Mouse (Mus musculus): ENCODE data around the gene Ctnnb1. TPM values are rescaled to one million over a fixed set of nuclear protein-coding genes. Genes with fewer than 3 reads are reported as not detected.
"Not testable (repeated sequence)": the region's sequence is repeated elsewhere in the genome, so short reads cannot be mapped to it uniquely, and the experiment has no call there.

Gene Ctnnb1
- total RNA-seq, 2 experiments from 2014 or later: 213 to 241 TPM

GRCm38 (mm10) chr9:120902562-120902961 lies 26.5 kb upstream of the Ctnnb1 start:
- no peak overlapping the region for H3K4me3 ChIP-seq
- no peak for TF ChIP-seq CTCF (IDR thresholded peaks at IDR 0.05)
- DNase-seq: no peak
- intact Hi-C loops (cut with DNase I): no loop called here
- no peak overlapping the region for H3K27ac ChIP-seq

GRCm38 (mm10) chr9:120908461-120908860 lies 20.6 kb upstream of the Ctnnb1 start:
- DNase-seq: no peak
- intact Hi-C loops (cut with DNase I): no loop called here
- no peak overlapping the region for H3K4me3 ChIP-seq
- TF ChIP-seq CTCF (IDR thresholded peaks at IDR 0.05): no peak
- no peak overlapping the region for H3K27ac ChIP-seq

- H3K27ac ChIP-seq: no peak overlapping the region
- intact Hi-C loops (cut with DNase I): no loop called here
- DNase-seq: no peak
- no peak overlapping the region for H3K4me3 ChIP-seq
- no peak for TF ChIP-seq CTCF (IDR thresholded peaks at IDR 0.05)
Observed at GRCm38 (mm10) chr9:120913152-120913551, 15.9 kb upstream of the Ctnnb1 start.

- intact Hi-C loops (cut with DNase I): no loop called here
- no peak for TF ChIP-seq CTCF (IDR thresholded peaks at IDR 0.05)
- peak overlapping the region; percentile 52 for H3K27ac ChIP-seq
- no peak for DNase-seq
- H3K4me3 ChIP-seq: no peak overlapping the region
Observed at GRCm38 (mm10) chr9:120914429-120914828, 14.6 kb upstream of the Ctnnb1 start.

- peak; percentile 45 for TF ChIP-seq CTCF (IDR thresholded peaks at IDR 0.05)
- DNase-seq: peak; percentile 34
- Histone ChIP-seq H3K4me3 (no peak overlapping the region), H3K27ac (peak overlapping the region; percentile 52)
- intact Hi-C loops (cut with DNase I): no loop called here
Observed at GRCm38 (mm10) chr9:120914877-120915459, 14.0 kb upstream of the Ctnnb1 start.

- intact Hi-C loops (cut with DNase I); H3K4me3 ChIP-seq; DNase-seq: not testable (repeated sequence)
Observed at GRCm38 (mm10) chr9:120917619-120918018, 11.4 kb upstream of the Ctnnb1 start.

GRCm38 (mm10) chr9:120918211-120918610 lies 10.8 kb upstream of the Ctnnb1 start:
- Histone ChIP-seq H3K4me3 (no peak overlapping the region), H3K27ac (no peak overlapping the region)
- intact Hi-C loops (cut with DNase I): no loop called here
- TF ChIP-seq CTCF (IDR thresholded peaks at IDR 0.05): no peak
- no peak for DNase-seq

More at GRCm38 (mm10) chr9:120917619-120918018, 11.4 kb upstream of the Ctnnb1 start:
- not testable (repeated sequence) for H3K27ac ChIP-seq

- Histone ChIP-seq H3K27ac (no peak overlapping the region), H3K4me3 (no peak overlapping the region)
- DNase-seq: no peak
- intact Hi-C loops (cut with DNase I): no loop called here
- no peak for TF ChIP-seq CTCF (IDR thresholded peaks at IDR 0.05)
Observed at GRCm38 (mm10) chr9:120918642-120919041, 10.4 kb upstream of the Ctnnb1 start.

GRCm38 (mm10) chr9:120919130-120919529 lies 9.9 kb upstream of the Ctnnb1 start:
- intact Hi-C loops (cut with DNase I): no loop called here
- TF ChIP-seq CTCF (IDR thresholded peaks at IDR 0.05): no peak
- no peak for DNase-seq
- no peak overlapping the region for H3K4me3 ChIP-seq
- H3K27ac ChIP-seq: no peak overlapping the region

GRCm38 (mm10) chr9:120926126-120926525 lies 2.9 kb upstream of the Ctnnb1 start:
- DNase-seq: no peak
- Histone ChIP-seq H3K4me3 (no peak overlapping the region), H3K27ac (no peak overlapping the region)
- TF ChIP-seq CTCF (IDR thresholded peaks at IDR 0.05): no peak
- intact Hi-C loops (cut with DNase I): no loop called here

GRCm38 (mm10) chr9:120926939-120927606 lies 1.9 kb upstream of the Ctnnb1 start:
- no peak for DNase-seq
- Histone ChIP-seq H3K4me3 (no peak overlapping the region), H3K27ac (no peak overlapping the region)
- intact Hi-C loops (cut with DNase I): no loop called here
- TF ChIP-seq CTCF (IDR thresholded peaks at IDR 0.05): no peak

- DNase-seq: no peak
- Histone ChIP-seq H3K4me3 (no peak overlapping the region), H3K27ac (no peak overlapping the region; the same call in 1 of the 2 replicates)
- TF ChIP-seq CTCF (IDR thresholded peaks at IDR 0.05): no peak
- intact Hi-C loops (cut with DNase I): loop anchor here (5.0 kb wide), 1 partner anchor 78 kb away; no protein-coding TSS in a partner anchor
Observed at GRCm38 (mm10) chr9:120930021-120930420, 1.0 kb downstream of the Ctnnb1 start.

- Histone ChIP-seq H3K27ac (peak overlapping the region; percentile 78), H3K4me3 (0 out of 2 replicates have a peak overlapping the region, but pooled peaks have one; percentile 19)
- DNase-seq: no peak
- TF ChIP-seq CTCF (IDR thresholded peaks at IDR 0.05): no peak
- intact Hi-C loops (cut with DNase I): loop anchor here (5.0 kb wide), 1 partner anchor 79 kb away; no protein-coding TSS in a partner anchor
Observed at GRCm38 (mm10) chr9:120930811-120931210, 1.8 kb downstream of the Ctnnb1 start.

Measured in gastrocnemius, adult 2 months (tissue).